Mouse (Mus musculus): ENCODE measurements at regions not wholly inside any gene's neighbourhood (a gene's known extent, or its start where the extent isn't known, plus 50 kb on each side); places are given as distances from the start of the nearest gene placed in this dataset.
A peak's percentile ranks its signal among the peaks of the same experiment; 100 is the strongest.

DNA sequence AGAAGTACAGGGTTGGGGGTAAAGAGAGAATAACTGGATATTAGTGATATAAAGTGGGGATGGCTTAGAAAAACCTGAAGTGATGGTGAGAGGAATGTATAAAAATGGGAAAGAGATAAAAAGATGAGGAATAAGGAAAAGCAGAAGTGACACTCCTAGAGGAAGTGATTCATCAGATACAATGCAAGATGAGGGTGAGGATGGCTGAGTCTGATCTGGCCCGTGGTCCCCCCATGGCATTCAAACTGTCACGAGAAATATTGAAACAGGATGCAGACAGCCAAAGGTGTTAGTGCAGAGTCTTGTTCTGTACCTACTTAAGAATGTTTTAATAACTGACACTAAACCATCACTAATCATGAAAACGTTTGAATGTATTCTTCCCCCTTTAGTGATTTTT, 56.2 kb upstream of the Kitl start:
- DNase-seq: no peak

DNA sequence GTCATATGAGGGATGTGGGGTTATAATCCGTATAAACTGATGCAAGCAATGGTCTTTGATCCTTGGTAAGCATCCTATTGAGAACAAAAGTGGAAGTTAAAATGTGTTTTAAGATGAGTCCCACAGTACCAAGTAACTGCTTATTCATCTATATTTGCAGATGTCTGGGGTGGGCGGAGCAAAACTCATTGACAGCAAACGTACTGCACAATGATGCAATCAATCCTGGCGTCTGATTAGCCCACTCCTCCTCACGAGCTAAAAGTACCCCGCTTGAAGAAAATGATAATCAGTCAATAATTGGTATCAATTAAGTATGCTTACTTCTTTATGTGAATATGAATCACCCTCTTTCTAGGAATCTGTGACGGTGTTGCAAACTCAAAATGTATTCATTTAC, 62.9 kb upstream of the Kitl start:
- DNase-seq: no peak

DNA sequence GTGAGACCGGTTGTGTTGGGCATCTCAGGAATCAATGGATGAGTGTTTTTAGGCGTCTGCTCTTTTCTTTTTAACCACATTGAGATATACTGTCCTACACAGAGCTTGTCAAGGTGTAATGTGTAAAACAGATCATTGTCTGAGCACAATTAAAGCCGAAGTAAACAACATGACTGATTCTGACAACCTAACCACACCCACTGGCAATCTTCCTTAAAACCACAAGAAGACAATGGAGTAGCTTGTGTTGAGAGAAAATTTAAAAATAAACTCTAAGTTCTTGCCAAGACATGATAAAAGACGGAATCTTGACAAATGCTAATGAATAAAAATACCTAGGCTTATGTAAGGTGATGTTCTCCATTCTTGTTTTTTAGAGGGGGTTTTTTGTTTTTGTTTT, 63.7 kb upstream of the Kitl start:
- DNase-seq: no peak

DNA sequence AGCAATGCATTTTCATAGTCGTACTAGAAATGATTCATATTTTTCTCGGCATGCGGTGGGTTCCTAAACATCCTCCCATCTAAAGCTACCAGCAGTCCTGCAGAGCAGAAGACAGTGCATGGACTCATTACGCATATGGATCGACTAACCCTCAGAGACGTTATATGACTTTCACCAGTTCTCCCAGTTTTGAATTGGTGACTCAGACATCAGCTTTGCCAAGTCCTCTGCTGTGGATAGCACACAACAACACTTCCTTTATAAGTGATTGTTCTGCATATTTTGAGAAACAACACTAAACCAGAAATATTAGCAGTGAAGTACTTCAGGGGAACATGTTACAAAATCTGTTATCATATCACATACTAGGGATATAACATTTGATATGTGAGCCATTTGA, 64.1 kb upstream of the Kitl start:
- no peak for DNase-seq

DNA sequence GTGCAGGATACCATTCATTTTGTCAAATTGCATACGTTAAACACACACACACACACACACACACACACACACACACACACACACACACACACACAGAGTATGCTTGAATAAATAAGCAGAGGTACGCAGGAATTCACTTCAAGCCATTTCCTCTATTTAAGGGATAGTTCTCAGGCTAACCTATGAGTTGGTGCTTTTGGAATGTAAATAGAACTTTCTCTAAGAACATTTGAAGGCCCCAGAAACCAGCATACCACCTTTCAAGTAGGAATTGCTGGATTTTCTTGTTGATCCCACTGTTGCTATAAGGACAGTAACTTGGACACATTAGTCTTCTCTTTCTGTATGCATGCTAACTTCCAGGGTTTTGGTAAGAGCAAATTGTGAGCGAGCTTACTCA, 66.7 kb upstream of the Kitl start:
- DNase-seq: no peak

DNA sequence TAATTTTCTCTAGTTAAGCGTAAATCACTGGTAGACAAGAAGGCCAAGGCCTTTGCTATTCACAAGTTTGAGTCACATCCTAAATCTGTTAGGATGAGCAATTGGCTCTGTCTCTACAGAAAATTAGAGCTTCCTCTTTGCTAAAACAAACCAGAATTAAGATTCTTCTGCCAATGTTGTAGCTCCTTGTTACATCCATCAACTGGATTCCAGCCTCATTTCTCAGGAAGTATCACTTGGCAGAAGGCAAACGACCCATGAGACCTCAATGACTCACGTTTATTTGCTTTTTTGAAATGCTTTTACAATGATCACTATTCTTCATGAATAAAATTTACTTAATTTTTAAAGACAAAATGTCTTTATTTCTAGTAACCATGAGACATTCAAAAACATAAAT, 70.0 kb upstream of the Kitl start:
- DNase-seq: peak in 1 of 2 experiments; percentile 7

DNA sequence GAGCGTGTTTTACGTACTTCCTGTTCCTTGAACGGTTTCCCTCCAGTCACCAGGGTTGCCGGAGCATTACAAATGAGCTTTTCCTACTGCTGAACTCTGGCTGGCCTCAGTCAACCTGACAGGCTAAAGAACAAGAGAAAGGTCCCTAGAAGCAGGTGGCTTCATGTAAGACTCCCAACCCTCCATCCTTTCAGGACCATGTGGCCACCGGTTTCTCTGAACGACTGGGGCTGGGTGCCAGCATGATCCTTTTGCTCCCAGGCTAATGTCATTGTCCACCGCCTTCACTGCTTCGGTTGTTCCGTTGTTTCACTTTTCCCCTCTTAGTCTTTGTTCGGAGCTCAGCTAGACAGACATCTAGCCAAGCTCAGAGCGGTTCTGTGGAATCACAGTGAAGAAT, 73.8 kb upstream of the Kitl start:
- DNase-seq: peak; percentile 63 to 78

DNA sequence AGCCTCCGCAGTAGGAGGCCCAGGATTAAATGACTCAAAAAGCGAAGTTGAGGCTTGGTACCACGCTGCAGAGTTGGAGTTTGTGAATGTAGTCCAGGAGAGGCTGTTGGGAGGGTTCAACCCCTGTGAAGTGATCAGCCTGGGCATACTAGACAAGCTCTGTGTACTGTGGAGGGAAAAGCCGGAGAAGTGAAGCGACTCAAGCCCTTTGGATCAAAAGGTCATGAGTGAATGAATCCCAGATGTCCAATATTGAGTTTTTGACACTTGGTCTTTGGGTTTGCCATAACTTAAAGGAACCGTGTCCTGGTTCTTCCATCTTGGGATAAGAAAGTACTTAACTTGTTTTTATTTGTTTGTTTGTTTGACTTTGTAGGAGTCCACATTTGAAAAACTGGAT, 76.5 kb upstream of the Kitl start:
- no peak for DNase-seq

DNA sequence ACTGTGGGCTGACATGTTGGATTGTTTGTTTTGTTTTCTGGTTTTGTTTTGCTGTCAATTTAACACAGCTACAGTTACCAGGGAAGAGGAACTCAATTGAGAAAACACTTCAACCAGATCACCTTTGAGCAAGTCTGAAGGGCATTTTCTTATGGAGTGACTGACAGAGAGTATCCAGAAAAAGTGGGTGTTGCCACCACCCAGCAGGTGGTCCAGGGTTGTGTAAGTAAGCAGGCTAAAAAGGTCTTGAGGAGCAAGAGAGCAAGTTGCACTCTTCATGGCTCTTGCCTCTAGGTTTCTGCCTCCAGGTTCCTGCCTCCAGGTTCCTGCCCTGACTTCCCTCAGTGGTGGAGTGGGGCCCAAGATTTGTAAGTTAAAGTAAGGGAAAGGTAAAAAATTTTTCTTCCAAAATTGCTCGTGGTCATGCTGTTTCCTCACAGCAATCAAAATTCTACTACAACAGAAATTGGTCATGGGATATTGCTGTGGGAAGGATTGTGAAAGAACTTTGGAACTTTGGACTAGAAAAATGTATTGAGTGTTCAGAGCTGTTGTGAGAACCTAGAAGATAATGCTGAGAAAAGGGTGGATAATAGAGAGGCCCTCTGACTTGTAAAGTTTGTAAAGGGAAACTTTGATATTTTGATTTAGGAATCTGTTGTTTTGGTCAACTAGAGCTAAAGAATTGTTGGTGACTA, 77.4 kb upstream of the Kitl start:
- DNase-seq: no peak

DNA sequence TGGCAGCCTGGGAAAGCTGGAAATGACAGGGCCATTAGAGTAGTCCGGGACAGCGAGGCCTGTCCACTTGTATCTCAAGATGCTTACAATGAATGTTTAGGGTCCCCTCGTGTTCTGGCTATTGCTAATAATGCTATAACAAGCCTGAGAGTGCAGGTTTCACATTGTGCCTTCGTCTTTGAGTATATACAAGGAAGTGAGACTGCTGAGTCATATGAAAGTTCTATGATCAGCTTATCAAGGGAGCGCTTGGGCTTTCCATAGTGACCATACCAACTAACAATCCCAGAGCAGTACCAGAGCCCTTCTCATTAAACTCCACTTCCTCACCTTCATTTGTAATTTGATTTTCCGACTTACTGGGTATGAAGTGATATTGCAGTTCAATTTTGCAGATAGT, 86.2 kb upstream of the Kitl start:
- no peak for DNase-seq

DNA sequence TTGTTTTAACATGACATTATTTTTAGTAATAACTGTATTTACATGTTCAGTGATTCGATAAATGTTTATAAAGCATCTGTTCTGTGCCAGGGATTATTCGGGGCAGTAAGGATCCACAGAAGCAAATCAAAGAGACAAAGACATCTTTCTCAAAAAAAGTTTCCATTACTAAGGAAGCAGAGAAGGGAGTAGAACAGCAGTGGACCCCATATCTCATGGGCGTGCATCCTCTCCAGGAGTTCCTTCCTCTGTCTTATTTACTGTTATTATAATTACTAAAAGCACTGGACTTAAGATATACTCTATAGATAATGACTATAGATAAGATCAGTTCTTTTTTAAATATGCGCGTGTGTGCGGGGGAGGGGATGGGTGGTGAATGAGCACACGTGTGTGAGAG, 87.5 kb upstream of the Kitl start:
- no peak for DNase-seq

DNA sequence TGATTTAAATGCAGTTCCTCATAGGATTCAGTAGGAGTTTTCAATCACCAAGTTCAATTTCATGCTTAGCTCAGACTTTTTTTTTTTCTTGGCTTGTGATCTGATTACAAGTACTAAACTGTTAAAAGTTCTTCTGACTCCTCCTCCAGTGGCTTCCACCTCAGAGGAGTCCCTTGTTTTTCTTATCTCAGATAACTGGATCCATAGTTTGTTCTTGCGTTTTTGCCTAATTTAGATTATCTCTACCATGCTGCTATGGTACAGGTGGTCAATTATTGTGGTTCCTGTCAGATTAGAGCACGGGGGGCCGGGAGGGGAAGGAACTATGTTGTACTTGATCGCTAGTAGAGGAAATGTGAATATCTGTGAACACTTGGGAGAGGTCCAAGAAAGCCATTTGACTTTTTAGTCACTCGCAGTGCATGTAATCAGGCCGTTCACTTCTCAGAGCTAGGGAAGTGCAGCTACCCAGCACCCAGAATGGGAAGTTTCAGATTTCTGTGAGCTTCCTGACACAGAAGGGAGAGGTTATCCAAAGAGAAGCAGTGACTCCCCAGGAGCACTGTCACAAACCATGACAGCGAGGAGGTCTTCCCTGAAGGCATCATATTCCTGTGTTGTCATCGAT, 89.0 kb upstream of the Kitl start:
- DNase-seq: no peak

DNA sequence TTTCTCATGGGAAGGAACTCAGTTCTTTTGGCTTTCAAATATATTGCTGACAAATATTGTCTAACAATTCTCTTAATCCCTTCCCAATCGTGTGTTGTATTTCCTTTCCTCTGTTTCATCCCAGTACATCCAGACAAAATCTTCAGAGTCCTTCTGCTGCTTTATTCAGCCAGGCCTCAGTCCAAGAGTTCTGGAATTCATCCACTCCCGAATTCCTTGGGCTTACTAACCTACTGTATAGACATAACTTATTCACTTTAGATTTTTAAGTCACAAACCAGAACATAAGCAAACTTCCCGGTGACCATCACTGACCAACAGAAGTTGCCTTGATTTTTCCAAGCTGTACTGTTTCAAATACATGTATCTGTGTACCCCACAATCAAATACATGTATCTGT, 90.9 kb upstream of the Kitl start:
- DNase-seq: no peak

DNA sequence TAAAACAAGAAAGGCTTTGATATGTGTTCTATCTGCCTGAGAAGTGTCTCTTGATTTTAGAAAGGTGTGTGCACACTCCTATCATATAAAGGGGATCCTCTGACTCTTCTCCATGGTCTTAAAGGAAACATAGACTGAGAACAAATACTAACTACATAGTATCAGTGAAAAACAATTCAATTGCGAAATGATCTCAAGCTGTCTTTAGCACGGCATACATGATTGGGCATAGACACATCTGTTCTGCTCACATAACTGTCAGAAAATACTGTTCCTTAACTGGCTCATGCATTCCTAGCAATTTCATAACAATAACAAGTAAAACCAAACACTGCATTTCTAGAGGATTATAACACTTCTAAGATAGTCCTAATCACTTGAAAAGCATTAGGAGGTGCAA, 95.5 kb upstream of the Kitl start:
- no peak for DNase-seq

DNA sequence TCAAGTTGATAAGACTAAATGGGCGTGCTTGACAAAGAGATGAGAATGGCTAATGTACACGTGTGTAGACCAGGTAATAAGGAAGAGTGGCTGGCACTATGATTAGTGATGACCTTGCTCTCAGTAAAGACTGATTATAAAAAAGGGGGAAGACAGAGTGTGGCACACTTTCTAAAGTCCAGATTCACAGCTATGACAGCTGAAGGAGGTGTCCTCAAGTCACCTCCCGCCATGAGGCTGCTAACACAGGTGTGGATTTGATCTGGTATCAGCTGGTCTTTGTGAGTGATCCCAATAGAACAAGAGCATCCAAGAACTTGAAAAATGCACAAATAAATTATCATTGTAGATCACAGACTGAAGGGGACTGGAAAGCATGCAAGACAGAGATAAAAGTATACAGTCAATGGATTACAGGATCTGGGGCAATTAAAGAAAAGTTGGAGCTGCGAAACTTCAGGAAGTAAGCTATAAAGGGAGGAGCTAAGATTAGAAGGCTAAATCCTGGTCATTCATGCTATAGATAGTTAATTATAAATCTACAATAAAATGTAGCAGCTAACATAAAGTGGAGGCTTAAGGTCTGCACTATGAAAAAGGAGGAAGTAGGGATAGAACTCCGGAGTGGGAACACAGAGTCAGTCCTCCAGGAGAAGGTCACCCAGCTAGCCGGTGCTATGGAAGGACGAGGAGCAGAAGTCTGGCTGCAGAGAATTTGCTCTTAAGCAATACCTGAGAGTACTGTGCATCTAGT, 96.7 kb upstream of the Kitl start:
- DNase-seq: no peak

DNA sequence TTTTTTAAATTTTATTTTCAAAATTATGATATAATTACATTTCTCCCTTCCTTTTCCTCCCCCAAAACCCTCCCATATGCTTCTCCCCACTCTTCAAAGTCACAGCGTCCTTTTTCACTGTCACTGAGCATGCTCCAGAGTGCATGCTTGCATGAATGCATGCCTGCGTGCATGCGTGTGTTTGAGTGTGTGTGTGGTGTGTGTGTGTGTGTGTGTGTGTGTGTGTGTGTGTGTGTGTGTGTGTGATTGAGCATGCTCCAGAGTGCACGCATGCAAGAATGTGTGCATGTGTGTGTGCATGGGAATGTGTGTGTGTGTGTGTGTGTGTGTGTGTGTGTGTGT, 101.6 kb upstream of the Kitl start:
- DNase-seq: no peak

DNA sequence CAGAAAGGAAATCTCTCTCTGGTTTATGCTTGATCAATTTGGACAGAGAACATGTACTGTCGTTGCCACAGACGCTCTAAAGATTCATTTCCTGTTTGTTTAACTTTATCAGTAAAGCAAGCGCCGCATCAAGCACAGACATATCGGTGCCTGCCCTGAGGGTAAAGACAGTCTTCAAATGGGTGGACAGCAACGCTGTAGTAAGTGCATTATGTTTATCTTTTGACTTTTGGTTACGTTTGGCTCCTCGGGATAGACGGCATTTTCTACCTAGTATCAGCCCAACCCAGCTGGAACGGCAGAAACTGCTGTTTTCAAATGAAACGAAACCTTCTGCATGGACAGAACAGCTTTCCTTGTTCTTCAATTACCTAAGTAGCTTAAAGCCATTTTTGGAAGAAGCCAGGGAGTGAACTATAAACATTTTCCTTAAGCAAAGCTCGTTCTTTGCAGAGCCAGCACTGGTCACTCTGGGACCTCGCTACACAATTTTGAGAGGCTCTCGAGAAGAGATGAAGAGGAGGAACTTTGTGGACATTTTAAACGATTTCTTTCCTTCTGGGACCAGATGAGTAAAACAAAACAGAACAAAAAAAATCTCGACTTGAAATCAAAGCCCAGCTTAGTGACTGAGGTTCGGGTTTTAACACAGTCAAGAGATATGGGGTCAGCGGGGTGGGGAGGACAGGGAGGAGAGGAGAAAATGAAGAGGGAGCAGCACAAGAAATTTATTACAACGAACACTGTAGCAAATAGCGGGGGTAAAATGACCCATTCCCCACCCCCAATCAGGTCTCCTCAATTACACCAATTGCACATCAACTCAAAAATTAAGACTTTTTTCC, 102.2 kb upstream of the Kitl start:
- peak in 1 of 2 experiments; percentile 5 for DNase-seq

DNA sequence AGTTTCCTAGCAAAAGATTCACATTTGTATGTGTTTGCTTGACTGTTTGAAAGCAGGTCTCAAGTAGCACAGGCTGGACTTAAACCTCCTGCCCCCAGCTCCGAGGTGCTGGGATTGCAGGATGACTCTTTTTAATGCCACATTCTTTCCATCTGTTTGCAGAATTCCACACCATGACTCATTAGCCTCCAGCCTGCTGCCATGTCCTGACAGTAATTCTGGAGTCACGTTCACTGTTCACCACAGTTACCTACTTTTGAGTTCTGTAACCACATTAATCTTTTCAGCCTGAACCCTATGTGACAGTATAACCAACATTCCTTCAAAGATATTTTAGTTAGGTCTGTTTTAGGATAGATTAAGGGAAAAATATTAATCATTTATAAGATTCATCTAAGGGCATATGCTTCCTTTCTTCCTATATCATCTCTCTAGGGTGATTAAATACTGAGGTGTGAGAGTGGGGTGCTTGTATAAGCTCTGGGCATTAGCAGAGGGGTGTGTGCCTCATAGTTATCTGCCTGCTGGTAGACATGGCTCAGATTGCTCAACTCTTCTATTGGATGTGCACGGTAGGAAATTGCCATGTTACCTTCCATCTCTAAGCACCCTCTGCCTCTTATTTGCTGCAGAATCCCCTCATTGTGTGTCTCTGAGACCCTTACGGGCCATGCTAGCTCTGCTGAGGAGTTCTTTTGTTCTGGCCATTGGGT, 105.3 kb upstream of the Kitl start:
- DNase-seq: no peak

DNA sequence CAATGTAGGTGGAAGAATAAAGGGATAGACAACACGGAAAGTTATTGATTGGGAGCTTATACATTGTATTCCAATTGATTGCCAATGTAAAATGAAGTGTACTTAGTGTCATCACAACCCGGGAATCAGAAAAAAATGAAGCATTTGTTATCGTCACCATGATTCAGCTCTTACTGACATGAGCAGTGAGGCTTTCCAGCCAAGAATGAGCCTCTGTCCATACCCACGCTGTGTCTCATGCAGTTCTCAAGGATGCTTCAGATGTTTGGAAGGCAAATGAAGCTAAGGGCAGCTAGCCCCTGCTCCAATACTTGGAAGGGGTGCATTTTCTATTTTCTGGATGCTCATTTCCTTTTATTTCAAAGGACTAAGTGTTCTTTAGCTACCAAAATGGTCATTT, 107.4 kb upstream of the Kitl start:
- no peak for DNase-seq

DNA sequence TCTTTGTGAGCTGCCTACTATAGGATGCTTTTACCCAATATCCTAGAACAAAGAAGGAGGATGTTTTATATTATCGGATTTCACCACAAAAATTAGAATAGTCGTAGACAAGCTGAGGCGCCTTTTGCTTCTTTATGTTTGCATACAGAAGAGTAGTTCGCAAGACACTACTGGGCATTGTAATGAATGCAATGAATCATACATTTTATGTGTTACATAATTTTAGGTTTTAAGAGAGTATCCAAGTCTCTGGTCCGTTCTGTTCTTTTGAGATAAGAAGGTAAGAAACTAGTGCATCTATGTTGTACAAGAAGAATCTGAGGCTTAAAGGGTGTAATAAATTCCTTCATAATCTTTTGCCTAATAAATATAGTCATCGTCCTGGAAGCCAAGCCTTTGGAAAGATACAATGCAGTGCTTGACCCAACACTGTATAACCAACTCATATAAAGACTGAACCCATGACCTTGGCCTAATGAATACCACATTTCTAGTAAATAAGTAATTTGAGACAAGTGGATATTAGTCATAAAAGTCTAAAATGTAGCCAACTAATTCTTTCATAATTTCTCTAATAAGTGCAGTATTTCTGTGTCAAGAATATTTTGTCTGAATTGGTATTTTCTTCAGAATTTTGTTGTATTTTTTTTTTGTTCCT, 108.5 kb upstream of the Kitl start:
- DNase-seq: no peak

DNA sequence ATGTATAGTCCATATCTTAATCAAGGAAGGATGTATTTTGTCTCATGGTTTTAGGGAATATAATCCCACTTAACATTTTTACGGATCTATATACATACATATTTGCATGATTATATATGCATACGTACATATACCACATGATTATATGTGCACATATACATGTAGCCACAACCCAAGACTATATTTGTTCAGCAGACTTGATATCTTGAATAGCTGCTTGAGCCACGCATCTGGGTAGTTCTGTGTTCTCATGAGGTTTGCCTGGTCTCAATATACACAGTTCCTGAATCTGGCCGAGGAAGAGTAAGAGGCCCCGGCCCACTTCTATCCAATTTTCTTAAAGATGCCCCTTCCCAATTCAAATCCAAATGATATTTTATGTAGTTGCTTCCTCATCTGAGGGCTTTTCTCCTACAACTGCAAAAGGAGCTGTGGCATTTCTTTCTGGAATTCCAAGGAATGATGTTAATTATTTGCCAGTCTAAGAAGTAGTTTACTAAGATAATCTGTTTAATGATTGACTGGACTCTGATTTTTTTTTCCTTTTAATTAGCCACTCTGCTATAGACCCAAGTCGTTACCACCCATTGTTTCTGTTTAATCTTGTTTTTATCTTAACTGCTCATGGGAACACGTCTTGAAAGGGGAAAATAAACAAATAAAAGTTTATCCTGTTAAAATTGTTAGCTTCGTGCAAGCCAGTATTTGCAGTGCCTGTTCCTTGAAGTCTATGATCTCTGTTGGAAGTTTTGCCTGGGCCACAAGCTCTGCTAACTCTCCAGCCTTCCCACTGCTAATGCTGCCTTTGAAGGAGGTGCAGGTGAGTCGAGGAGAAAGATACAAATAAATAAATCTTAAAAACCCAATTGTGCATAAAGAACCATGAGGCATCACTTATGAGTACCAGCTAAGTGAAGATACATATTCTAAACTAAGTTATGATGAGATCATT, 112.9 kb upstream of the Kitl start:
- DNase-seq: no peak
